Mouse (Mus musculus) spleen, adult 18-20 months (tissue): Measurements from ENCODE around the gene Chrna3.

Source experiments
- DNase-seq, 2 experiments: peaks; one replicate each; pipeline ENCODE4 v3.0.0; 2022; ENCODE audit warnings: mixed read lengths in 2 of 2

Chrna3 gene

GRCm38 (mm10) chr9:54994381-54994780 is 32.0 kb downstream of the Chrna3 start:
- no peak for DNase-seq

- DNase-seq, result no peak
Measured at GRCm38 (mm10) chr9:54990362-54990761, 36.0 kb downstream of the Chrna3 start.

- no peak for DNase-seq
Measured at GRCm38 (mm10) chr9:54982401-54982800, 44.0 kb downstream of the Chrna3 start.

GRCm38 (mm10) chr9:54981291-54982191 is 44.8 kb downstream of the Chrna3 start:
- peak in 1 of 2 experiments; percentile 4 for DNase-seq

DNA sequence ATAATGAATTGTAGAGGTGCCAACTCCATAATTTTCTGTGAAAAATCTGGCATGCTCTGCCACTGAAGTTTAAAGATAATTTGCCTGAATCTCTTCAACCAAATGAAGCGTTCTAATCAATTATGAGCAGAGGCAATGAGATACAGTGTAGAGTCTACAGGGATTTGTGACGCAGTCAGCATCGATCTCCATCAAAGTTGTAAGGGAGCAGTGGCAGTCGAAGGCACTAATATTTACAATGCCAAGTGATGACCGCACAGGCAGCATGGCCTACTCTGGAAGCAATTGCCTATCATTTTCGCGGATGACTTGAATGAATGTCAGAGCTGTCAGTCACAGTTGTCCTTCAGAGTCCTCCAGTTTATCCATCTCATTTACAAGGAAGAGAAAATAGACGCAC is 45.7 kb downstream of the Chrna3 start, which contains the start of gene Chrna5:
Chrna5 (plus strand) TSS at position 207 of the 400 bp plus-strand sequence.
- no peak for DNase-seq

GRCm38 (mm10) chr9:54969972-54970637 is 56.3 kb downstream of the Chrna3 start:
- DNase-seq, result no peak

GRCm38 (mm10) chr9:54963669-54964068 is 62.7 kb downstream of the Chrna3 start:
- DNase-seq, result no peak

DNA sequence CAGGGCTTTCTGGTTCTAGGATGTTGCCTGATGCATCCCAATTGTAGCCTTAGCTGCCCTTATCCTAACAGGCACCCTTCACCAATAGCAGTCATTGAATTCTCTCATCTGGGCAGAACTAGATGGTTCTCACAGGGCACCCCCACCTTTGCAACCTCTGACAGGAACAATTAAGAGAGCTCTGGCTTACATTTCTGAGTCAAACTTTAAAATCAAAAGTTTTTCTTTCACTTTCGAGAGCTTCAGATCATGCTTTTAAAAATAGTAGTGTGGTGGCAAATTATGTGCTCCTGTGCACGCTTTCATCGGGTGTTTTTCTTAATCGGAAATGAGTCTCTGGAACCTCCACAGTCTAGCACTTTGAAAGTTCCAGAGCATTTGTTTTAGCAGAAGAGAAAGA is 65.3 kb downstream of the Chrna3 start:
- no peak for DNase-seq
